Mouse (Mus musculus): ENCODE data around the gene Mrpl1. TPM values are rescaled to one million over a fixed set of nuclear protein-coding genes. Genes with fewer than 3 reads are reported as not detected.

Mrpl1 gene
- total RNA-seq (2017) = 31.8 and 45.9 TPM in 2 replicates

- ATAC-seq (replicated peaks in 1 of 2; ENCODE audit: insufficient read depth in 1 of 2, low FRiP score in 2 of 2, low TSS enrichment in 1 of 2, low read depth in 1 of 2, poor library complexity in 2 of 2, severe bottlenecking in 2 of 2) = peak; percentile 81 to 87
Measured at GRCm38 (mm10) chr5:96209459-96209858, at the start of gene Mrpl1. Gene Mrpl1, plus strand, starts transcription at chr5:96209493.

- peak; percentile 50 to 55 for ATAC-seq (replicated peaks in 1 of 2; ENCODE audit: insufficient read depth in 1 of 2, low FRiP score in 2 of 2, low TSS enrichment in 1 of 2, low read depth in 1 of 2, poor library complexity in 2 of 2, severe bottlenecking in 2 of 2)
Measured at GRCm38 (mm10) chr5:96160467-96161262, 48.6 kb upstream of the Mrpl1 start.

GRCm38 (mm10) chr5:96161263-96161577 lies 48.1 kb upstream of the Mrpl1 start:
- ATAC-seq (replicated peaks in 1 of 2; ENCODE audit: insufficient read depth in 1 of 2, low FRiP score in 2 of 2, low TSS enrichment in 1 of 2, low read depth in 1 of 2, poor library complexity in 2 of 2, severe bottlenecking in 2 of 2) = no peak

GRCm38 (mm10) chr5:96161578-96162398 lies 47.5 kb upstream of the Mrpl1 start:
- peak in 1 of 2 experiments; percentile 8; a peak in 2 of 4 replicates for ATAC-seq (replicated peaks in 1 of 2; ENCODE audit: insufficient read depth in 1 of 2, low FRiP score in 2 of 2, low TSS enrichment in 1 of 2, low read depth in 1 of 2, poor library complexity in 2 of 2, severe bottlenecking in 2 of 2)

GRCm38 (mm10) chr5:96162399-96163331 lies 46.6 kb upstream of the Mrpl1 start:
- peak; percentile 42 to 57 for ATAC-seq (replicated peaks in 1 of 2; ENCODE audit: insufficient read depth in 1 of 2, low FRiP score in 2 of 2, low TSS enrichment in 1 of 2, low read depth in 1 of 2, poor library complexity in 2 of 2, severe bottlenecking in 2 of 2)

GRCm38 (mm10) chr5:96163396-96164020 lies 45.8 kb upstream of the Mrpl1 start:
- no peak for ATAC-seq (replicated peaks in 1 of 2; ENCODE audit: insufficient read depth in 1 of 2, low FRiP score in 2 of 2, low TSS enrichment in 1 of 2, low read depth in 1 of 2, poor library complexity in 2 of 2, severe bottlenecking in 2 of 2)

GRCm38 (mm10) chr5:96164021-96164411 lies 45.3 kb upstream of the Mrpl1 start, which contains the start of gene Cnot6l:
Gene Cnot6l, minus strand, starts transcription at chr5:96164171.
- ATAC-seq (replicated peaks in 1 of 2; ENCODE audit: insufficient read depth in 1 of 2, low FRiP score in 2 of 2, low TSS enrichment in 1 of 2, low read depth in 1 of 2, poor library complexity in 2 of 2, severe bottlenecking in 2 of 2) = peak; percentile 50 to 55

GRCm38 (mm10) chr5:96166761-96167160 lies 42.5 kb upstream of the Mrpl1 start:
- ATAC-seq (replicated peaks in 1 of 2; ENCODE audit: insufficient read depth in 1 of 2, low FRiP score in 2 of 2, low TSS enrichment in 1 of 2, low read depth in 1 of 2, poor library complexity in 2 of 2, severe bottlenecking in 2 of 2) = no peak

GRCm38 (mm10) chr5:96170443-96170842 lies 38.9 kb upstream of the Mrpl1 start:
- no peak for ATAC-seq (replicated peaks in 1 of 2; ENCODE audit: insufficient read depth in 1 of 2, low FRiP score in 2 of 2, low TSS enrichment in 1 of 2, low read depth in 1 of 2, poor library complexity in 2 of 2, severe bottlenecking in 2 of 2)

- no peak for ATAC-seq (replicated peaks in 1 of 2; ENCODE audit: insufficient read depth in 1 of 2, low FRiP score in 2 of 2, low TSS enrichment in 1 of 2, low read depth in 1 of 2, poor library complexity in 2 of 2, severe bottlenecking in 2 of 2)
Measured at GRCm38 (mm10) chr5:96171765-96172164, 37.5 kb upstream of the Mrpl1 start.

- no peak for ATAC-seq (replicated peaks in 1 of 2; ENCODE audit: insufficient read depth in 1 of 2, low FRiP score in 2 of 2, low TSS enrichment in 1 of 2, low read depth in 1 of 2, poor library complexity in 2 of 2, severe bottlenecking in 2 of 2)
Measured at GRCm38 (mm10) chr5:96176121-96176520, 33.2 kb upstream of the Mrpl1 start.

GRCm38 (mm10) chr5:96176879-96177358 lies 32.4 kb upstream of the Mrpl1 start:
- peak; percentile 94 to 95 for ATAC-seq (replicated peaks in 1 of 2; ENCODE audit: insufficient read depth in 1 of 2, low FRiP score in 2 of 2, low TSS enrichment in 1 of 2, low read depth in 1 of 2, poor library complexity in 2 of 2, severe bottlenecking in 2 of 2)

- no peak for ATAC-seq (replicated peaks in 1 of 2; ENCODE audit: insufficient read depth in 1 of 2, low FRiP score in 2 of 2, low TSS enrichment in 1 of 2, low read depth in 1 of 2, poor library complexity in 2 of 2, severe bottlenecking in 2 of 2)
Measured at GRCm38 (mm10) chr5:96183211-96183610, 26.1 kb upstream of the Mrpl1 start.

GRCm38 (mm10) chr5:96183987-96184386 lies 25.3 kb upstream of the Mrpl1 start:
- ATAC-seq (replicated peaks in 1 of 2; ENCODE audit: insufficient read depth in 1 of 2, low FRiP score in 2 of 2, low TSS enrichment in 1 of 2, low read depth in 1 of 2, poor library complexity in 2 of 2, severe bottlenecking in 2 of 2) = no peak

GRCm38 (mm10) chr5:96189761-96190160 lies 19.5 kb upstream of the Mrpl1 start:
- ATAC-seq (replicated peaks in 1 of 2; ENCODE audit: insufficient read depth in 1 of 2, low FRiP score in 2 of 2, low TSS enrichment in 1 of 2, low read depth in 1 of 2, poor library complexity in 2 of 2, severe bottlenecking in 2 of 2) = no peak

- ATAC-seq (replicated peaks in 1 of 2; ENCODE audit: insufficient read depth in 1 of 2, low FRiP score in 2 of 2, low TSS enrichment in 1 of 2, low read depth in 1 of 2, poor library complexity in 2 of 2, severe bottlenecking in 2 of 2) = no peak
Measured at GRCm38 (mm10) chr5:96191251-96191650, 18.0 kb upstream of the Mrpl1 start.

- ATAC-seq (replicated peaks in 1 of 2; ENCODE audit: insufficient read depth in 1 of 2, low FRiP score in 2 of 2, low TSS enrichment in 1 of 2, low read depth in 1 of 2, poor library complexity in 2 of 2, severe bottlenecking in 2 of 2) = no peak
Measured at GRCm38 (mm10) chr5:96196547-96197052, 12.7 kb upstream of the Mrpl1 start.
